Mouse (Mus musculus) heart, adult 18-20 months (tissue): ENCODE measurements at regions not wholly inside any gene's neighbourhood (a gene's known extent, or its start where the extent isn't known, plus 50 kb on each side); places are given as distances from the start of the nearest gene placed in this dataset.
A peak's percentile ranks its signal among the peaks of the same experiment; 100 is the strongest.

Experiments used
- DNase-seq, 2 experiments: peaks; one replicate each; pipeline ENCODE4 v3.0.0; 2021 to 2022; ENCODE audit warnings: mixed read lengths in 1 of 2

DNA sequence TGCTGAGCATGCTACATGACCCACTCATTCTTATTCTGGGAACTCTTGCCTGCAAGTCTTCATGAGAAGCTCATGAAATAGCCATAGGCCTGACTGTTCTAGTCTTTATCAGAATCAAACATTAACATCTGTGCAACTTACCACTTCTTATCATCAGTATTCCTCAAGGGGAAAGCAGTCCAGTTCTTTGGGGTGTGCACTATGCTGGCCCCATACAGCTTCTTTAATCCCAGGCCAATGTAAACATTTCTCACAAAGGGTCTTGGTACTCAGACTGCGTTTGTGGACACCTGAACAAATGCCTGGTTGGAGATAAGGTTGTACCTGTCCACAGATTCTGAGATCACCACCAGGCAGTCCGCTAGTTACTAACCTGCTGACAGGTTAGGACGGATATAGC lies 51.3 kb downstream of the 3110018I06Rik start:
- DNase-seq: no peak

- no peak for DNase-seq
Measured at GRCm38 (mm10) chr12:107541196-107541595, 52.8 kb downstream of the 3110018I06Rik start.

- no peak for DNase-seq
Measured at GRCm38 (mm10) chr12:107547194-107547885, 58.9 kb downstream of the 3110018I06Rik start.

DNA sequence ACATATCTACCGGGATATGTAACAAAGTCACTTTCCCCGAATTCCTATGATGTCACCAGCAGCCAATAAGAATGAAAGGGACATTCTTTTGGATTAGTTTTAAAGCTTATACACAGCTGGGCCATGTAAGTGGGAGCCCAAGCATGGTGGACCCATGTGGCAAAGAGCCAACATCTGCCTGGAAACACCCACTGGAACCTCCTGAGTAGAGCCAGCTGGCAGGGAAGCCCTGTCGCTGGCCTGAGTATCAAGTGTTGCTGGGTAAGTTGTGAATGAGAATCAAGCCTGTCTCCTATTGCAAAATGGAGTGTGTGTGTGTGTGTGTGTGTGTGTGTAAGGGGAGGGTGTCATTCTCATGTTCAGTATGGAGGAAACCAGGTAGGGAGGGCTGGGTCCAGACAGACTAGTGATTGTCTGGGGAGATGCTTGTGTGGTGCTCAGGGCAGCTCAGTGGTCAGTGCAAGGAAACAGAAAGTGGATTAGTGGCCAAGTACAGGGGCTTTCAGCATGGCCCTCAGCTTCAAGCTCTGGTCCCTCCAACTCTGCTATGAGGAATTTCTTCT lies 59.5 kb downstream of the 3110018I06Rik start:
- DNase-seq: no peak

- DNase-seq: no peak
Measured at GRCm38 (mm10) chr12:107549452-107550296, 61.2 kb downstream of the 3110018I06Rik start.

DNA sequence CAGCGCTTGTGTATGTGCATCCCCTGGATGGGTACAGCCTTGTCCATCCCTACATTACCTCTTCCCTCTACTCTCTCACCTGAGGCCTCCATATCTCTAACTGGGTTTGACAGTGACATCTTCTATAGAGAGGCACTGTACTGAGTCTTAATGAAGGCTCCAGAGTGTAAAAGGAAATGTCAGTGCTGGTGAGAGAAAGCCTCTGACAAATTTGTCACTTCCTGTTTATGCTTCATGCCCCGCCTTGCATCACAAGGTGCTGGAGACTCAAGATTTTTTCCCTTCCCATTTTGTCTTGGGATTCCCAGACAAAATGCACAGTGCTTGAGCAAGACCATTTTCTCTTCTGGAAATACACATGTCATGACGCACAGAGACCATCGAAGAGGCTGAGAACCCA lies 70.8 kb downstream of the 3110018I06Rik start:
- no peak for DNase-seq

DNA sequence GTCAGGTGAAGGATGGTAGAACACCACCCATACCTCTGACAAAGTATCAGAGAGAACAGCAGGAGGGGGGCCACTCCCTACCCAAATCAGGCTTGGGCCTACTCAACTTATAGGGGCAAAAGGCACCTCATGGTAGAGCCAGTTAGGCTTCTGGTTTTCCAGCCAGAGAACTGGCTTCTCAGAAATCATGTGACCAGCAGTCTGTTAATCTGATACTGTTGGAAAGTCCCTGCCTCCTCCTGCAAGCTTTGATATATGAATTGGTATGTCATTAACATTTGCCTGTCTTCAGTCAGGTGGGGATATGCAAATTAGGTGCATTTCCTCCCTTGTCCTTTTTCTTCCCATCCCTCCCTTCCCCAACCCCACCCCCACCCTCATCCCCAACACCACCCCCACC lies 71.7 kb downstream of the 3110018I06Rik start:
- DNase-seq: no peak

DNA sequence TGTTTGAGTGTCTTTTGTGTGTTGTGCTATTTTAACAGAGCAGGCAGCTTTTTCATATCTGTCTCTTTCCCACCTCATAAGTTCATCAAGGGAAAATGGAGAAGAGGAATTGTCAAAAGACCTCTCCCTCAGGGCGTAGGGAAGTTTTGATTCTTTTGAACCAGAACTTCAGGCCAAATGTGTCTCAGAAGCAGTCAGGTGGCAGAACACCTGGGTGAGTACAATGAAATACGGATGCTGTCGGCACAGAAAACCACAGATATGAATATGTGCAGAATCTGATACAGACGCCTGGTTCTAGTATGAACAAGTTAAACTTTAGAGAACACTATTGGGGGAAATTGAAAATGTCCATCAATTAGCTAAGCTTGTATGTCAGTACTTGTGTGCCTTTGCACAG lies 84.2 kb downstream of the 3110018I06Rik start:
- no peak for DNase-seq

DNA sequence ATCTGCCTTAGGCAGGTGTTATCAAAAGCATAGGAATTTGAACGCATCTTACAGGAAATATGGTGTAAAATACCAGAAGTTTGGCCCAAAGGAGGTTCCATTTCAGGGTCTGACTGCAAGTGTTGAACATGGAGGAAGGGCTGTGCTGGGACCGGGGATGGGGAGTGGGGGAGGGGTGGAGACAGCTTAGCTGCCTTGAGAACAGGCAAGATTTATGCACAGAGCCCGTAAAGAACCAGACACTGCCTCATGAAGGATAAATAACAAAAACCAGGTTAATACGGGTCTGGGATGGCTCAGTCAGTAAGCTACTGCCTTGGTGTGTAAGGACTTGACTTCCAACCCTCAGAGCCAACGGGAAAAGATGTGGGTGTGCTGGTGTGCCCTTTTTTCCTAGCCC lies 91.1 kb downstream of the 3110018I06Rik start:
- no peak for DNase-seq

DNA sequence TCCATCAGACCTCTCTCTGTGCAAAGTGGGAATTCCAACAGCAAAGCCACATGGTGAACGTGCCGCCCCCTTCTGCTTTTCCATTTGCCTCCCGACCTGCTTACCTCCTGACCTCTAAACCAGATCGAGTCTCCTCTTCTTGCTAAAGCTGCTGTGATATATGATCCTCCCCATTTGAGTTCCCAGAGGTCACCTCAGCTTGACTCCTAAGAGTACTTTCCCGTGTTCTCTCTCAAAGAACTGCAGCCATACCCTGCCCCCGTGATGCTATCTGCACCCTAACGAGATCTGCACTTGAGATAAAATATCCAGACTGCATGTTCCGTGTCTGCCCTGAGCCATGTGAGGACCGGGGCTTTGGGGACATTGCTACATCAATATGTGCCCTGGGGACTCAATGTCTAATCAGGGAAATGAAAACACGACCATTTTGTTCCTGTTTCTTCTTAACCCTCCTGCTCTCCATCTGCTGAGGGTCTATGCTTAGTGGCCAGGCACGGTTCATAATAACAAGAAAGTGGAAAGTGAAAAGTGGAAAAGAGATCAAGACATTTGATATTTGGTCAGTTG lies 94.8 kb downstream of the 3110018I06Rik start:
- DNase-seq: no peak

DNA sequence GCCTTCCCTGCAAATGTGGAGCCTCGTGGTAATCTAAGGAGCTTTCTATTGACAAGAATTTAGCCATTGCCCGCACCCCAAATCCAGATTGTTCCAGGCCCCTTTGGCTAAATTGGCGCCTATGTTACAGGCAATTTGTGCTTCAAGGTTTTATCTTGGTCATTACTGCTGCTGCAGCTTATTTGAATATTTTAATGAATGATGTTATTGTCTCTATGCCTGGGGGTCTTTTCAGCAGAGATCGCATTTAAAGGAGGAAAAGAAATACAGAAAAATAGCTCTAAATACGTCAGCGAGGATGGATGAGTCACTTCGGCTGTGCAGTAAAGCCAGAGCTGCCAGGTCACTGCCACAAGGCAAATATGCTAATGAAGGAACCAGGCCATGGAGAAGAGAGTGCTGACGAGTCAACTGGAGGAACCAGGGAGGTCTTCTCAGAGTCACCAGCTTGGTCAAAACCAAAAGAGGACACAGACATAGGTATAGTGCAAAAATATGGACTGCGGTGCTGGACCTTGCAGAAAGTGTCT lies 97.3 kb downstream of the 3110018I06Rik start:
- no peak for DNase-seq

DNA sequence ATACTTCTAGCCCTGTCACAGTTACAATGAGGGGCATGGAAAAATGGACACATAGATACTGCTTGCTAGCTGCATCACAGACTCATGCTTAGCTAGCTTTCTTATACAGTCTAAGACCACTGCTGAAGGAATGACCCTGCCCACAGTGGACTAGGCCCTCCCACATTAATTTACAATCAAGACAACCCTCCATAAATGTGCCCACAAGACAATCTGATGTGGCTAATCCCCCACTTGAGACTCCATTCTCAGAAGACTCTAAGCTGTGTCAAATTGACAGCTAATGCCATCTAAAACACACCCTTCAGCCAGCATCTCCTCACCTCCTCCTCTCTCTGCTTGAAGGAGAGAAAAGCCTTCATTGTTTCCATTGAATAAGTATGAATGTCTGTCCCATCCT lies 107.8 kb downstream of the 3110018I06Rik start:
- DNase-seq: no peak

DNA sequence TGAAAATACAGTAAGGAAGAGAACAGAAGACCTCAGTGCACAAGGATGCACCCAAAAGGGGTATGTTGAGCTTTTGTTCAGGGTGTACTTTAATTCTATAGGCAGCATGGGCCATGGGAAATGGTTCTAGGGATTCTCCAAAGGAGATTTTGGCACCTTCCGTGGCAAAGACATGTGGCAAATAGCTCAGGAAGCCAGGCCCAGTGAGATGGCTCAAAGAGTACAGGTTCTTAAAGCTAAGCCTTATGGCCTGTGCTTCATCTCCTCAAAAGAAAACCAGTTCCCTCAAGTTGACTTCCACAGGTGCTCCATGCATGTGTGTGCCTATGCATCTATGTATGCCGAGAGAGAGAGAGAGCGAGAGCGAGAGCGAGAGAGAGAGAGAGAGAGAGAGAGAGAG lies 112.1 kb downstream of the 3110018I06Rik start:
- DNase-seq: no peak

DNA sequence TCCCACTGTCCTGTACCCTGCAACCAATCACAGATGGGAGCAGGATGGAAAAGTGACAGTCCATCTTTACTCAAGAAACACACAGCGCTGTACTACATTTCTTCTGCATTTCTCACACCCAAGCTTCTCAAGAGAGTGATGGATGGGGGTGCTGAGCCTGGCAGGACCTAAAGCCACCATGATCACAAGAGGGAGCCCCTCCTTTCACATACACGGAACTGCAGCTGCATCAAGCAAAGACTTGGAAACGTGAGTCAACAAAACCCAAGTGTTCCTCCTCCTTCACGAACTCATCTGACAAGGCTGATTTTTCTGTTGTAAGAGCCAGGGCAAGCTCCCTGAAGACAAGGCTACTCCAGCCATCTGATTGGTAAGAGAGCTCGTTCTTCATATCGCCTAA lies 120.5 kb downstream of the 3110018I06Rik start:
- no peak for DNase-seq

- no peak for DNase-seq
Measured at GRCm38 (mm10) chr12:107609986-107610385, 121.6 kb downstream of the 3110018I06Rik start.

DNA sequence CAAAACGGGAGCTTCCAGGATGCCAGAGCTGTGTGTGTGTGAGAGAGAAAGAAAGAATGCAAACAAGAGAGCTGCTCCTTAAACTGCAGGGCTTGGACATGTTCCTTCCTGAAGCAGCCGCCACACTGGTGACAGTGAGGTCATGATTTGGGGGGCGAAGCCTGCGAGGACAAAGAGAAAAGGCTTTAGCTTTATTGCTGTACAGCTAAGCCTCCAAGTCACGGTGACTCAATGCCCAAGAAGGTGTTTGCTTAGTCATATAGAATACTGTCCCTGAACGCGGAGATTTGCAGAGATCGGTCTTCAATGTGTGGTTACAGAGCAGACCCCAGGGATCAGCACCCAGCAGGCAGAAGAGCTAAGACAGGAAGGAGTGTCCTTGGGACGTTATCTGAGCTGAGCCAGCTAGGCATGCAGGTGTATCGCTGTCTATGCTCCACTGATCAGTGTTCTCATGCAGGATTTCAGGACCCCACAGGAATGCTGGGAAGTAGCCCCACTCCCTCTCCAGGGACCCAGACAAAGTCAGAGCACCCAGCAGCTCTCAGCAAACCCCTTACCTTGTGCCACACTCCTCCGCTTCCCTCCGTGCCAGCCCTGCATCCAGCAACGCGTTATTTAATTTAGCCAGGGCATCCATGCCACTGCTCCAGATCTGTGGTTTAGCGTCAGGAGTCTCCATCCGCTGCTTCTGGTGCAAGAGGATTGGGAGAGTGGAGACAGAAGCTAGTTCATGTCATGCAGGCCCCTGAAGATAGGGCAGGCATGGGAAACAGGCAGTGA lies 129.0 kb downstream of the 3110018I06Rik start:
- DNase-seq: no peak

DNA sequence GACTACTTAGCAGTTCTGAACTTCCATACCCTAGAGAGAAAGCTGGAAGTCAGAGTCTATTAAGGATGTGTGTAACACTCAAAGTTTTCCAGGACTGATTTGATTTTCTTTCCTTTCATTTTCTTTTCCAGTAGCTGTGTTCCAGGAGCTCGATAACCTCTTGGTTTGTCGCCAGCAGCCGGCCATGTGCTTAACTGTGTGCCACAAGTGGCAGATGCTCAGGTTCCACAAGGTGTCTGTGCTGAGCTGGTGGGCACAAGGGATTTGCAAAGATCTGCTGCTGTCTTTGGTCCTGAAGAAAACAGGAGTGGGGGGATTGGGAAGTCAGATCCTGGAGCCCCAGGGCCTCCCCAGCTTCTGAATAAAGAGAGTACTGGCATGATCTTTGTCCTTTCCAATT lies 136.0 kb downstream of the 3110018I06Rik start:
- no peak for DNase-seq

GRCm38 (mm10) chr12:107648008-107648407 lies 159.6 kb downstream of the 3110018I06Rik start:
- DNase-seq: no peak

DNA sequence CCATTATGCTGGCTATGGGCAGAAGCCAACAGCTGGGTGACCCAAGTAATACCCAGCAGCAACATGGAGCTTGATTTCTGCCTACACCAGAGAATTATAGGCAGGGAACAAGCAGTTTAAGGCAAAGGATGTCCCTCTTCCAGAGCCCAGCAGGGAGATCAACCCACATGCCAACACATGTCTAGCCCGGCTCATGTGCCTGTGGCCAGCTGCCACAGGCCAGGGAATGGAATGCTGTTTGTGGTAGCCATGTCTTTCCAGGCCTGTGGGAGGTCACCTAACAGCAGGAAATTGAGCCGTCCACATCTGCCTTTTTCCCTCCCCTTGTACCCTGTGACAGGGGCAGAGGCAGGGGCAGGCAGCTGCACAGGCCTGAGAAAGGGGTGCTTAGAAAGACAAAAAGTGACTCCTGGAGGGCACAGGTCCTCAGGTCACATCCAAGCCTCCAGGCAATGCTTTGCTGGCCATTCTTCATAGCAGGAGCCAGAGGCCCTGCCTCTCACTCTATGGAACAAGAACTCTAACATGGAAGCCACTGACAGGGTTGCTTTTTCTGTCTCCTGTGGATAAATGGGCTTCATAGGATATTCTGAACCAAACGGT lies 163.8 kb downstream of the 3110018I06Rik start:
- peak; percentile 7 to 12 for DNase-seq

GRCm38 (mm10) chr12:107653131-107653530 lies 164.7 kb downstream of the 3110018I06Rik start:
- DNase-seq: no peak

- no peak for DNase-seq
Measured at GRCm38 (mm10) chr12:107656846-107657245, 168.4 kb downstream of the 3110018I06Rik start.
